Mouse (Mus musculus): ENCODE data around the gene Tcam1. TPM values are rescaled to one million over a fixed set of nuclear protein-coding genes. Genes with fewer than 3 reads are reported as not detected.

The Tcam1 gene
- total and polyA plus RNA-seq, 2 experiments from 2014 or later = 0.23 to 0.38 TPM

DNA sequence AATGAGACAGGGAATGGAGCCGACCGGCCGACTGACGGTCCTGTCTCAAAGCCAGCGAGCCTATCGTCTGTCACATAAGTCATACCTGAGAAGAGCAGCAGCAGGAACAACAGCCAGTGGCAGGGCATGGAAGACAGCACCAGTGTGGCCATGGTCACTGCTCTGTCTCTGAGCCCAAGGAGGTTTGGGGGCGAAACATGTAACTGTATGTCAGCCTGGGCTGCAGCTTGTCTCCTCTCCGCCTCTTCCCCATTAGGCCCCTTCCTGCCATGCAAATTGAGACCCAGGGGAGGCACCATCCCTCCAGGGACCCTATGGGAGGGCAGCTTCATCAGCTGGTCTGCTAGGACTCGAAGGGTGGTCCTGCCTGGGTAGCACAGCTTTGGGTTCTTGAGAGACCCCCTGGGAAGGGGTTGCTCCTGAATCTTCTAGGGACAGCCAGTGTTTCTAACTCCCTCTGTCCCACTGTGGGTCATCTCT lies 37.9 kb downstream of the Tcam1 start, which contains the start of gene Cd79b:
Gene Cd79b, minus strand, starts transcription at position 430 of the 480 bp plus-strand sequence.
- ATAC-seq (no peak), DNase-seq (no peak)
- H3K4me2 ChIP-seq (ENCODE audit: low read depth) = no peak within 1 kb of the TSS
- no peak within 1 kb of the TSS for H3K4me3 ChIP-seq (ENCODE audit: low read depth, low read length)
- H3K36me3 ChIP-seq (ENCODE audit: insufficient read depth) = no peaks in the 10 kb centered on the region
- no peak for TF ChIP-seq CTCF (IDR thresholded peaks at IDR 0.05; ENCODE audit: low read depth)
- H3K27ac ChIP-seq (ENCODE audit: low read depth, low read length) = no peak within 1 kb of the TSS
- H3K9me3 ChIP-seq (ENCODE audit: low read length) = no peaks in the 10 kb centered on the region
- no peak within 1 kb of the TSS for H3K9ac ChIP-seq
- no peaks in the 10 kb centered on the region for H3K27me3 ChIP-seq (ENCODE audit: insufficient read depth, low read length)
- H3K4me1 ChIP-seq (ENCODE audit: insufficient read depth) = no peaks in the 10 kb centered on the region
- 77% methylated on average over 9 of the region's 9 CpGs for WGBS

DNA sequence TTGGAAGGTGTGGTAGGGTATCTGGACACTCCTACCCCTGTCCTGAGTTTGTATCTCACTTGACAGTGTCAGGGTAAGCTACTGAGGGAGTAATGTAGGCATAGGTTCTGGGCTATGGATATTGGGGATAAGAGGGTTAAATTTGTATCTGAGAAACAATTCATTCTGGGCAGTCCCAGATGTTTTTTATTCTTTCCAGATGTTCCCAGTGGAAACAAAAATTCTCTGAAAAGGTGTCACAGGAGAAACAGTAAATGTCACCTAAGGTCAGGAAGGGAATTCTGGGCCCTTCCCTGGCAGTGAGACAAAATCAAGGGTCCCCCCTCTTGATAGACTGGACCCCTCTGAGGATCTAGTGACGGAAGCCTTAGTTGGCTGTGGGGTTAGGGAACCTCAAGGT lies 39.9 kb downstream of the Tcam1 start:
- H3K9me3 ChIP-seq (ENCODE audit: low read length) = no peaks in the 10 kb centered on the region
- no peak for DNase-seq
- H3K4me2 ChIP-seq (ENCODE audit: low read depth) = no peak overlapping the region
- 77% methylated on average over 1 of the region's 1 CpGs for WGBS
- H3K4me3 ChIP-seq (ENCODE audit: low read depth, low read length) = no peak overlapping the region
- no peaks in the 10 kb centered on the region for H3K27me3 ChIP-seq (ENCODE audit: insufficient read depth, low read length)
- H3K27ac ChIP-seq (ENCODE audit: low read depth, low read length) = no peak overlapping the region
- H3K36me3 ChIP-seq (ENCODE audit: insufficient read depth) = no peaks in the 10 kb centered on the region
- H3K4me1 ChIP-seq (ENCODE audit: insufficient read depth) = no peaks in the 10 kb centered on the region
- H3K9ac ChIP-seq = no peak overlapping the region
- no peak for ATAC-seq
- TF ChIP-seq CTCF (IDR thresholded peaks at IDR 0.05; ENCODE audit: low read depth) = no peak

DNA sequence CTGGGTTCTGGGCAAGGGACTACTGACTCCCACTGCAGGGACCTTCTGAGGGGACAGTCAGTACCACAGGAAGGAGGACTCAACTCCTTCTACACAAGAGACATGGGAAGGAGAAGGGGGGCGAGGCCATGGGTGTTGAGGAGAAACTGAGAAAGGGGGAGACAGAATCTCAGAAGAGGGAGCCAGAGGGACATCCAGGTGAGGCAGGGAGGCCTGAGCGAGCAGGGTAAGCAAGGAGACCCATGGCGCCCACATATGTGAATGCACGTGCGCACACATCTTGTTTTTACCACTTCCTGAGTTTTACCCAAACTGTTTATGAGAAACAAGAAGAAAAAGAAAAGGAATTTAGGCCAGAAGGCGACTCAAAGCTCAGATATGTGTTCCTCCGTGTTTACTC lies 41.3 kb downstream of the Tcam1 start:
- Histone ChIP-seq H3K27me3 (ENCODE audit: insufficient read depth, low read length) (no peaks in the 10 kb centered on the region), H3K36me3 (ENCODE audit: insufficient read depth) (no peaks in the 10 kb centered on the region), H3K27ac (ENCODE audit: low read depth, low read length) (no peak overlapping the region), H3K9me3 (ENCODE audit: low read length) (no peaks in the 10 kb centered on the region), H3K4me1 (ENCODE audit: insufficient read depth) (no peaks in the 10 kb centered on the region), H3K4me2 (ENCODE audit: low read depth) (no peak overlapping the region), H3K9ac (no peak overlapping the region), H3K4me3 (ENCODE audit: low read depth, low read length) (no peak overlapping the region)
- ATAC-seq (no peak), DNase-seq (no peak)
- WGBS = 85% methylated on average over 7 of the region's 7 CpGs
- no peak for TF ChIP-seq CTCF (IDR thresholded peaks at IDR 0.05; ENCODE audit: low read depth)

DNA sequence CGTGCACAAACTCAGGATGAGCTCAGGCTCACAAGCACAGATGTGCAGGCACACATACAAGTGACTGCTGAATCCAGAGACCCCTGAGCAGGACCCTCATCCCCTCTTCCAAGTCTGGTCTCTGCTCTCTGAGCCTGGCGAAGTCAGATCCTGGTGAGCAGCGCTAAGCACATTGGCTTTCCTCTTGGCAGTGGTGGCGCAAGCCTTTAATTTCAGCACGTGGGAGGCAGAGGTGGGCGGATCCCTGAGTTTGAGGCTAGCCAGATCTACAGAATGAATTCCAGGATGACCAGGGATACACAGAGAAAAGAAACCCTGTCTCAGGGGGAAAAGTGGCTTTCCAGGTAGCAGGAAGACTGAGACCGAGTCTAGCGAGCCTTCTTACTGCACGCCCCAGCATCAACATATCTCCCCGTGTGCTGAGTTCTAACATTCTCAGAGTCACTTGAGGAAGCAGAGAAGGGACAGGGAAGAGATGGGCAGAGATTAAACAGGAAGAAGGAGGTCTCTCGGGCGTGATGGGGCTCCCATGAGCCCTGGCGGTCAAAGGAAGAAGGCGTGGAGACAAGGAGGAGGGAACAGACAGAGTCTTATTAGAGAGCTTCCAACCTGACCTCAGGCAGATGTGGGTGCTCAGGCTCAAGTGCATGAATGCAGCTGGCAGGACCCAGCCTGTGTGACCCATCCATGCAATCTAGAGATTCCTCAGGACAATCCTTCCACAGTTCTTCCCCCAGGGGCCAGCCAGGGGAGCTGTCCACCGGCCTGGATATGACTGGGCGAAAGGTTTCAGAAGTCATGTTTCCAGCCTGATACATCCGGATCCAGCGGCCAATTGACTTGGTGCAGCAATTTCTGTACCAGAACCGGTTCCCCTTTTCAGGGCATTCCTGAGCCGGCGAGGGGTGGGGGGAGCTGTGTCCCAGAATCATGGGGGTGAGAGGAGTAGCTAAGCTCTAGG lies 42.2 kb downstream of the Tcam1 start:
- H3K27ac ChIP-seq (ENCODE audit: low read depth, low read length) = no peak overlapping the region
- no peaks in the 10 kb centered on the region for H3K27me3 ChIP-seq (ENCODE audit: insufficient read depth, low read length)
- no peak overlapping the region for H3K4me3 ChIP-seq (ENCODE audit: low read depth, low read length)
- no peaks in the 10 kb centered on the region for H3K9me3 ChIP-seq (ENCODE audit: low read length)
- no peak for ATAC-seq
- H3K4me1 ChIP-seq (ENCODE audit: insufficient read depth) = no peaks in the 10 kb centered on the region
- H3K4me2 ChIP-seq (ENCODE audit: low read depth) = no peak overlapping the region
- no peak overlapping the region for H3K9ac ChIP-seq
- 76% methylated on average over 21 of the region's 21 CpGs for WGBS
- TF ChIP-seq CTCF (IDR thresholded peaks at IDR 0.05; ENCODE audit: low read depth) = no peak
- no peaks in the 10 kb centered on the region for H3K36me3 ChIP-seq (ENCODE audit: insufficient read depth)
- DNase-seq = no peak

DNA sequence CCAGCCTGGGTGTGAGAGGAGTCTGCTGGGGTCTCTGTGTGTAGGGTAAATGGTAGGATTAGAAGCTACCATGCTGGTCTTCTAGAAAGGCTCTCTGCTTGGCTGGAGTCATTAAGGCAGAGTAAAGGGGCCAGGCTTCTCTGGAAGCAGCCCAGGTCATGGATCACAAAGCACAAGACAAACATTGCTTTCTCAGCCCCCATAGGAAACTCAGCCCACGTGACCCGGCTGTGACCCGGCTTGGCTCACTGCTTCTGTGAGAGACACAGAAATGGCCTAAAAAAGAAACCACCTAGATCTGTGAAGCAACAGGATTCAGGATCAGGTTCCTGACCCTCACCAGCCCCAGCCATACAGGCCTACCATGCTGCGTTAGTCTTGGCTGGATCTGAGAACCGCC lies 48.4 kb downstream of the Tcam1 start:
- Histone ChIP-seq H3K4me3 (ENCODE audit: low read depth, low read length) (no peak overlapping the region), H3K4me2 (ENCODE audit: low read depth) (no peak overlapping the region), H3K36me3 (ENCODE audit: insufficient read depth) (no peaks in the 10 kb centered on the region), H3K4me1 (ENCODE audit: insufficient read depth) (no peaks in the 10 kb centered on the region), H3K27me3 (ENCODE audit: insufficient read depth, low read length) (no peaks in the 10 kb centered on the region), H3K27ac (ENCODE audit: low read depth, low read length) (no peak overlapping the region), H3K9ac (no peak overlapping the region), H3K9me3 (ENCODE audit: low read length) (no peaks in the 10 kb centered on the region)
- TF ChIP-seq CTCF (IDR thresholded peaks at IDR 0.05; ENCODE audit: low read depth) = no peak
- ATAC-seq (no peak), DNase-seq (no peak)
- WGBS = 70% methylated on average over 5 of the region's 5 CpGs

DNA sequence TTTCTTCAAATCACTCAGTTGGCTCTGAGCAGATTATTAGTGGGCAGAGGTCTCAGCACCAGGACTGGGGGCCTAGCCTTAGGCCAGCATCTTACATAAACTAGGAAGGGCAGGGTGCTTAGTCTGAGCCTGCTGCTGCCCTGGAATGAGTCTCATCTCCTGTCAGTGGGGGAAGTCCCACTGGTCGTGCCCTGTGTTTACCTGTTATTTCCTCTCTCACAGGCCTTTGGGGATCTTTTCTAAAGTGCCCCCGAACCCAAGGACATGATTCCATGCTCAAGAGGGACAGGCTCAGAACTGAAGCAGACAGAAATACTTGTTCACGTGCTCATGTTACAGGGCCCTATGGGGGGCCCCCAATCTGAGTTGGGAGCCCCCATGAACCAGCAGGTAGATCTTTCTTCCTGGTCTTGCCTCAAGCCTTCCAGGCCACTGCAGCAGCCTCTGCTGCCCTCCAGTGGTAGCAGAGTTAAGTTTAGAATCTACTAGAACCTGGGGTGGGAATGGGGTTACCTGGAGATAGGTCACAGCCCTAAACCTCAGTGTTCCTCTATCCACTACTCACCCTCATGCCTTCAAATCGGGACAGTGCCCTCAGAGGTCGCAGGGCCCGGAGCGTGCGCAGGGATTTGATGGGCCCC lies 49.2 kb downstream of the Tcam1 start:
- DNase-seq = peak; percentile 59
- H3K4me1 ChIP-seq (ENCODE audit: insufficient read depth) = no peaks in the 10 kb centered on the region
- H3K27me3 ChIP-seq (ENCODE audit: insufficient read depth, low read length) = no peaks in the 10 kb centered on the region
- no peaks in the 10 kb centered on the region for H3K9me3 ChIP-seq (ENCODE audit: low read length)
- no peak overlapping the region for H3K27ac ChIP-seq (ENCODE audit: low read depth, low read length)
- no peak for ATAC-seq
- WGBS = 71% methylated on average over 8 of the region's 8 CpGs
- TF ChIP-seq CTCF (IDR thresholded peaks at IDR 0.05; ENCODE audit: low read depth) = peak; percentile 77
- H3K4me2 ChIP-seq (ENCODE audit: low read depth) = no peak overlapping the region
- no peaks in the 10 kb centered on the region for H3K36me3 ChIP-seq (ENCODE audit: insufficient read depth)
- no peak overlapping the region for H3K4me3 ChIP-seq (ENCODE audit: low read depth, low read length)
- H3K9ac ChIP-seq = no peak overlapping the region

DNA sequence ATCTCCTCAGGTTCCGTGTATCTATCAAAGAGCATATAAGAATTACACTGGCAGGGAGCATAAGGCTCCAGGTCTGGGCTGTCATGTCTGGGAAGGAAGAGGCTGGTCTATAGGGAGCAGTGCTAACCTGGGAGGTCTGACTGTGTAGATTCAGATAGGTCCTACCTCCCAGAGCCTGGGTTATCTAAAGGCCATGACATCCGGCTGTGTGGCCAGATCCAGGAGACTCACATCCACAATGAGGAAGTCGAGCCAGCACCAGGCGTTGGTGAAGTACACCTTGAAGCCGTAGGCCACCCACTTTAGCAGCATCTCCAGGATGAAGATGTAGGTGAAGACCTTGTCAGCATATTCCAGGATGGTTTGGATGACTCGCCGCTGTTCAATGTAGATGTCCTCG lies 50.0 kb downstream of the Tcam1 start:
- Histone ChIP-seq H3K4me2 (ENCODE audit: low read depth) (no peak overlapping the region), H3K4me3 (ENCODE audit: low read depth, low read length) (no peak overlapping the region), H3K9me3 (ENCODE audit: low read length) (no peaks in the 10 kb centered on the region), H3K4me1 (ENCODE audit: insufficient read depth) (no peaks in the 10 kb centered on the region), H3K27ac (ENCODE audit: low read depth, low read length) (no peak overlapping the region), H3K27me3 (ENCODE audit: insufficient read depth, low read length) (no peaks in the 10 kb centered on the region), H3K36me3 (ENCODE audit: insufficient read depth) (no peaks in the 10 kb centered on the region), H3K9ac (no peak overlapping the region)
- 90% methylated on average over 8 of the region's 8 CpGs for WGBS
- ATAC-seq (no peak), DNase-seq (no peak)
- TF ChIP-seq CTCF (IDR thresholded peaks at IDR 0.05; ENCODE audit: low read depth) = no peak

All from forebrain, postnatal 0 days (tissue).